Mouse (Mus musculus) layer of hippocampus, adult 2 months (tissue): ENCODE results near the gene Ccr8. TPM values are rescaled to one million over a fixed set of nuclear protein-coding genes. Genes with fewer than 3 reads are reported as not detected.
A peak's percentile ranks its signal among the peaks of the same experiment; 100 is the strongest.

Source experiments
- DNase-seq, 2 experiments: peaks; one replicate each; pipeline ENCODE4 v3.0.0; 2022; ENCODE audit warnings: low spot score in 2 of 2
- H3K27ac ChIP-seq: fragments of 200-600 bp; 2 replicates; pipeline ENCODE4 v1.8.1; 2022
- H3K4me3 ChIP-seq: fragments of 200-600 bp; 2 replicates; pipeline ENCODE4 v1.8.1; 2022; ENCODE audit warnings: mild to moderate bottlenecking
- CTCF ChIP-seq: fragments of 200-600 bp; conservative IDR thresholded peaks from 2 replicates; pipeline ENCODE4 v1.8.1; 2022; ENCODE audit warnings: antibody characterized with exemption, mild to moderate bottlenecking, moderate library complexity
- long read RNA-seq, 2 experiments: library from polyadenylated mRNA; stranded (forward); transcript quantifications; one replicate each; pipeline ENCODE4 v2.0.0; 2021; ENCODE audit warnings: borderline mapping rate in 2 of 2
- total RNA-seq, 2 experiments: library from RNA; stranded (reverse); gene quantifications; 2 replicates each; pipeline ENCODE4 v1.2.3; 2021

The Ccr8 gene
- not detected for total RNA-seq
- long read RNA-seq, experiment 1: 0 reads
- long read RNA-seq, experiment 2: 0 reads

GRCm38 (mm10) chr9:120091696-120092238, at the start of gene Ccr8:
Ccr8 (plus strand) TSS chr9:120092114.
- no peak for TF ChIP-seq CTCF
- DNase-seq: no peak
- no peak within 1 kb of the TSS for H3K4me3 ChIP-seq
- no peak within 1 kb of the TSS for H3K27ac ChIP-seq

- DNase-seq: no peak
- peak overlapping the region; percentile 51 for H3K27ac ChIP-seq
Observed at GRCm38 (mm10) chr9:120043115-120043514, 48.8 kb upstream of the Ccr8 start.

GRCm38 (mm10) chr9:120048495-120048894, 43.4 kb upstream of the Ccr8 start:
- DNase-seq: no peak
- TF ChIP-seq CTCF: no peak
- Histone ChIP-seq H3K4me3 (no peak overlapping the region), H3K27ac (no peak overlapping the region)

More at GRCm38 (mm10) chr9:120043115-120043514, 48.8 kb upstream of the Ccr8 start:
- no peak overlapping the region for H3K4me3 ChIP-seq
- no peak for TF ChIP-seq CTCF

GRCm38 (mm10) chr9:120049407-120049806, 42.5 kb upstream of the Ccr8 start:
- Histone ChIP-seq H3K4me3 (no peak overlapping the region), H3K27ac (no peak overlapping the region)
- DNase-seq: no peak
- no peak for TF ChIP-seq CTCF

GRCm38 (mm10) chr9:120054545-120055277, 37.2 kb upstream of the Ccr8 start:
- no peak for DNase-seq
- Histone ChIP-seq H3K27ac (peak overlapping the region; percentile 52; the same call in 1 of the 2 replicates), H3K4me3 (no peak overlapping the region)
- no peak for TF ChIP-seq CTCF

DNA sequence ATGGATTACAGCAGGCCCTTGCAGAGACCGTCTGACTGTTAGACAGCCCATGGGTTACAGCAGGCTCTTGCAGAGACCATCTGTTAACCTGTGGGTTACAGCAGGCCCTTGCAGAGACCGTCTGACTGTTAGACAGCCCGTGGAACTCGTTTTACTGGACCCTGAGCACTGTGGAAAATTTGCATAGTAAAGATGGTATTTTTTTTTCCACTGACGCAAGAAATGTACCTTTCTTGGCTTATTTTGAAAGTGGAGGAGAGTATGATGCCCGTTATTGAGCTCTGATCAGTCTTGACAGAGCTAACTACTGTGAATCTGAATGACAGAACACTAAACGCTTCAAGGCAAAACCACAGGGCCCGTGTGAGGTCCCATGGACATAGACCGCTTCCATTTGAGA, 35.7 kb upstream of the Ccr8 start:
- no peak for DNase-seq
- Histone ChIP-seq H3K27ac (no peak overlapping the region; the same call in 1 of the 2 replicates), H3K4me3 (no peak overlapping the region)
- TF ChIP-seq CTCF: no peak

DNA sequence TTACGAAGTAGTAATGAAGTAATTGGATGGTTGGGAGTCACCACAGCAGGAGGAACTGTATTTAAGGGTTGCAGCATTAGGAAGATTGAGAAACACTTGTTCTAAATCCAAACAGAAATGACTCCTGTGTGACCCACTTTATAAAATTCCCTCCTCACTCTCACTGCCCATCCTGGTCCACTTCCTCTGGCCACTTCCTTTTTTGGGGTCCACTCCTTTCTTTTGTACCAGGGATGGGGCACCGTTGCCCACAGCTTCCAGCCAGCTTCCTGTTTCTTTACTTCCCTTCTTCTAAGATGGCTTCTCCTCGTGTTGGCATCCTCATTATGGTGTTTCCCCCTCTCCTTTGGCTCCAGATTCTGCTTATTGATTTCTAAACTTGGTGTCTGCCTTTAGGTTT, 33.2 kb upstream of the Ccr8 start:
- DNase-seq: no peak
- TF ChIP-seq CTCF: no peak
- no peak overlapping the region for H3K4me3 ChIP-seq
- H3K27ac ChIP-seq: no peak overlapping the region

DNA sequence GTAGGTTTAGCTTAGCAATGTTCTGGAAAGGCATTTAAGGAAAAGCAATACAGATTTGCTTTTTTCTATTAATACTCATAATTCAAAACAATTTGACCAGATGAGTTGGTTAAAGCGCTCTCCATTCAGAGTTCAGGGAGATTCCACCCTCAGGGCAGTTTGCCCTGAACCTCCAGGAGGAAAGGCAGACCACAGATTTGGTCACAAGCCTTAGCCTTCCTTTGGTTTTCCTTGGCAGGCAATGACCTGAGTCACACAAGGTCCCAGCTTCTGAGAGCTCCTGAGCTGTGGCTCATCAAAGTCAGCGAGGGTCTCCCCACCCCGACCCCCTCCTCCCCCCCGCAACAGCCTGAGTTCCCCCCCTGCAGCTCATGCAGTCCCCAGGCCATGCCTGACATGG, 27.6 kb upstream of the Ccr8 start:
- no peak for TF ChIP-seq CTCF
- H3K4me3 ChIP-seq: no peak overlapping the region
- DNase-seq: no peak
- H3K27ac ChIP-seq: no peak overlapping the region; the same call in 1 of the 2 replicates

GRCm38 (mm10) chr9:120067609-120068008, 24.3 kb upstream of the Ccr8 start:
- DNase-seq: no peak
- TF ChIP-seq CTCF: no peak
- peak overlapping the region; percentile 51; the same call in 1 of the 2 replicates for H3K27ac ChIP-seq
- peak overlapping the region; percentile 7; the same call in 1 of the 2 replicates for H3K4me3 ChIP-seq

GRCm38 (mm10) chr9:120068047-120068446, 23.9 kb upstream of the Ccr8 start:
- TF ChIP-seq CTCF: no peak
- Histone ChIP-seq H3K4me3 (peak overlapping the region; percentile 7; the same call in 1 of the 2 replicates), H3K27ac (peak overlapping the region; percentile 51; the same call in 1 of the 2 replicates)
- no peak for DNase-seq

DNA sequence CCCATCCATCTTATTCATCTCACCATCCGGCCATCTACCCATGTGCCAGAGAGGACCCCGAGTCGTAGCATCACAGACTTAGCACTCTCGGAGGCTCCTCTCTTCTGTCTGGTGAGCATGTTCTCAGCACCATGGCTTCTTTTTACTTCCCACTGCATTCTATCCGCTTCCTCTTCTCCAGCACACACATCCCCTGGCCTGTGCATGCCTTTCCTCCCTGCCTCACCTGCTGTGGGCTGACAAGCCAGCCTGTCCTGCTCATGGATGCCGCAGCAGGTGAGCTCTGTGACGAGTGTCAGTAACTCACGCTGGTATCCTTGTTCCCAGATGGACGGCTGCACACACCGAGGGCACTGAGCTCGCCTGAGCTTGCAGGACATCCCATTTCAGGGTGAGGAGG, 22.1 kb upstream of the Ccr8 start, which contains the start of gene Cx3cr1:
Gene Cx3cr1 (minus strand): TSS at position 101 of the 400 bp plus-strand sequence.
- Histone ChIP-seq H3K4me3 (no peak within 1 kb of the TSS), H3K27ac (peak within 1 kb of the TSS; percentile 57; the same call in 1 of the 2 replicates)
- no peak for TF ChIP-seq CTCF
- DNase-seq: no peak

GRCm38 (mm10) chr9:120071251-120071650, 20.7 kb upstream of the Ccr8 start:
- TF ChIP-seq CTCF: no peak
- DNase-seq: no peak
- no peak overlapping the region for H3K27ac ChIP-seq
- no peak overlapping the region for H3K4me3 ChIP-seq

GRCm38 (mm10) chr9:120073169-120073568, 18.7 kb upstream of the Ccr8 start:
- DNase-seq: peak; percentile 49 to 84
- peak; percentile 99 for TF ChIP-seq CTCF
- Histone ChIP-seq H3K4me3 (no peak overlapping the region), H3K27ac (no peak overlapping the region)
